Mouse (Mus musculus): ENCODE measurements around the gene Lin37. TPM values are rescaled to one million over a fixed set of nuclear protein-coding genes. Genes with fewer than 3 reads are reported as not detected.
A peak's percentile ranks its signal among the peaks of the same experiment; 100 is the strongest.

Gene Lin37
- polyA plus RNA-seq, 1 experiment from 2014 or later = 31.3 TPM

DNA sequence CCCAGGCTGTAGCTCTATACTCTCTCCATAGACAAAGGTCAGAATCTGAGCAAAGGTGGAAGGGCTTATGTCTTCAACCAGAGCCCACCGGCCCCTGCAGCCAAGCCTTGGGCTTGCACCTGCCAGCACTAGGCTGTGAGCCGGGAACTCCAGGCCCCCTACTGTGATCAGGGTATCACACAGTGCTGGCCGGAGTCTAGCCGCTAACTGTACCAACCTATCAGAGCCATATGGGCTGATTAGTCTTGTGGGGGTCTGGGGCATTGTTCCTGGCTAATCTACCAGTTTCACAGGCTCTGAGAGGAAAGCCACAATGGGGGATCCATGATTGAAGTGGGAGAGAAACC lies 31.9 kb upstream of the Lin37 start:
- no peak overlapping the region for H3K27ac ChIP-seq (replicated peaks in 1 of 2; ENCODE audit: control insufficient read depth in 1 of 2, insufficient read depth in 1 of 2, low read depth in 2 of 2, low read length in 2 of 2)
- no peak for ATAC-seq (ENCODE audit: insufficient number of reproducible peaks, insufficient read depth, low FRiP score, low read depth)
- H3K36me3 ChIP-seq (ENCODE audit: control insufficient read depth, insufficient read depth, low read length) = peaks cover 2% of the 10 kb centered on the region
- peaks cover 3 to 15% of the 10 kb centered on the region in 2 experiments; a peak in 3 of 4 replicates for H3K4me1 ChIP-seq (ENCODE audit: control insufficient read depth in 2 of 2, insufficient read depth in 2 of 2, low read length in 2 of 2)
- WGBS = 52% methylated on average over 4 of the region's 4 CpGs
- H3K9me3 ChIP-seq (ENCODE audit: control insufficient read depth, low read length) = no peaks in the 10 kb centered on the region
- H3K27me3 ChIP-seq (ENCODE audit: control insufficient read depth, insufficient read depth, low read length) = peaks cover 5% of the 10 kb centered on the region
- H3K9ac ChIP-seq (ENCODE audit: low read length) = no peak overlapping the region
- H3K4me2 ChIP-seq (ENCODE audit: low read length) = no peak overlapping the region
- no peak overlapping the region for H3K4me3 ChIP-seq (ENCODE audit: control insufficient read depth in 1 of 2, insufficient read depth in 1 of 2, low read depth in 1 of 2, low read length in 2 of 2)

DNA sequence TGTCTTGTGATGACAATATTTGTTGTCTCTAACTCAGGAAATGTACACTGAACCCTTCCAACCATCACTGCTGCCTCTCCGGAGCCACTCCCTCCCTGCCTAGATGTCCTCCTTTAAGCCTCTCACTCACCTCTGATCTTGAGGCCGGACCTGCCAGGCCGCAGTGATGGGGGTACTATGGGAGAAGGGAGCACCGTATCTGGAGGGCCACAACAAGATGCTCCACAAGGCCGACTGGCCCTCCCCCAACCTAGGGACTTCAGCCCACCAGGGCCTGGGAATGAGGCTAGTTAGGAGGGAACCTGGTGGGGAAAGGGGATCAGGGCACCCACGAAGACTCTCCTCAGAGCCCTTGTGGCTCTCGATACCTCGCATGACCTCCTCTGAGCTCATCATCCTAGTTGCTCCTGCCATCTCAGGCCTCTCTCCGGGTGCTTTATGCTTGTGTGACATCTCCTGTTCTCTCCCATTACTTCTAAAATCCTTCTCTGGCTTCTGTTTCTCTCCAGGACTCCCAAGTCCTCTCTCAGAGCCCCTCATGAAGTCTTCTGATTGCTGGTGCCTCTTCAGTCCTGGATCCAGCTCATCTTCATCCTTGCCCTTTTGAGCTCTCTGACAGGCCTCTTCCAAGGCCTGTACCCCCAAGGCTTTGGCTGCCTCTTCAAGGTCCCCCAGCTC lies 31.4 kb upstream of the Lin37 start:
- 68% methylated on average over 9 of the region's 9 CpGs for WGBS
- Histone ChIP-seq H3K9me3 (ENCODE audit: control insufficient read depth, low read length) (no peaks in the 10 kb centered on the region), H3K36me3 (ENCODE audit: control insufficient read depth, insufficient read depth, low read length) (peaks cover 7% of the 10 kb centered on the region), H3K4me3 (ENCODE audit: control insufficient read depth in 1 of 2, insufficient read depth in 1 of 2, low read depth in 1 of 2, low read length in 2 of 2) (no peak overlapping the region), H3K9ac (ENCODE audit: low read length) (no peak overlapping the region), H3K27me3 (ENCODE audit: control insufficient read depth, insufficient read depth, low read length) (peaks cover 5% of the 10 kb centered on the region), H3K4me1 (ENCODE audit: control insufficient read depth in 2 of 2, insufficient read depth in 2 of 2, low read length in 2 of 2) (peaks cover 3 to 15% of the 10 kb centered on the region in 2 experiments; a peak in 3 of 4 replicates), H3K27ac (replicated peaks in 1 of 2; ENCODE audit: control insufficient read depth in 1 of 2, insufficient read depth in 1 of 2, low read depth in 2 of 2, low read length in 2 of 2) (no peak overlapping the region), H3K4me2 (ENCODE audit: low read length) (no peak overlapping the region)
- no peak for ATAC-seq (ENCODE audit: insufficient number of reproducible peaks, insufficient read depth, low FRiP score, low read depth)

- peaks cover 3 to 15% of the 10 kb centered on the region in 2 experiments; a peak in 3 of 4 replicates for H3K4me1 ChIP-seq (ENCODE audit: control insufficient read depth in 2 of 2, insufficient read depth in 2 of 2, low read length in 2 of 2)
- peaks cover 21% of the 10 kb centered on the region for H3K36me3 ChIP-seq (ENCODE audit: control insufficient read depth, insufficient read depth, low read length)
- H3K4me2 ChIP-seq (ENCODE audit: low read length) = peak overlapping the region; percentile 82
- no peaks in the 10 kb centered on the region for H3K9me3 ChIP-seq (ENCODE audit: control insufficient read depth, low read length)
- H3K9ac ChIP-seq (ENCODE audit: low read length) = peak overlapping the region; percentile 96
- peak overlapping the region; percentile 88 to 90 for H3K27ac ChIP-seq (replicated peaks in 1 of 2; ENCODE audit: control insufficient read depth in 1 of 2, insufficient read depth in 1 of 2, low read depth in 2 of 2, low read length in 2 of 2)
- H3K4me3 ChIP-seq (ENCODE audit: control insufficient read depth in 1 of 2, insufficient read depth in 1 of 2, low read depth in 1 of 2, low read length in 2 of 2) = peak overlapping the region; percentile 77 to 94
- ATAC-seq (ENCODE audit: insufficient number of reproducible peaks, insufficient read depth, low FRiP score, low read depth) = peak; percentile 55
- H3K27me3 ChIP-seq (ENCODE audit: control insufficient read depth, insufficient read depth, low read length) = peaks cover 4% of the 10 kb centered on the region
- WGBS = 26% methylated on average over 38 of the region's 40 CpGs
These were observed 30.0 kb upstream of the Lin37 start for GRCm38 (mm10) chr7:30589435-30590301.

GRCm38 (mm10) chr7:30588676-30589434 lies 29.2 kb upstream of the Lin37 start, which contains the start of gene Kmt2b:
Gene Kmt2b, minus strand, starts transcription at chr7:30588726.
- WGBS = under 1% methylated on average over 61 of the region's 68 CpGs
- Histone ChIP-seq H3K4me3 (ENCODE audit: control insufficient read depth in 1 of 2, insufficient read depth in 1 of 2, low read depth in 1 of 2, low read length in 2 of 2) (peak within 1 kb of the TSS; percentile 77 to 94), H3K27me3 (ENCODE audit: control insufficient read depth, insufficient read depth, low read length) (no peaks in the 10 kb centered on the region; the same call in 1 of the 2 replicates), H3K27ac (replicated peaks in 1 of 2; ENCODE audit: control insufficient read depth in 1 of 2, insufficient read depth in 1 of 2, low read depth in 2 of 2, low read length in 2 of 2) (peak within 1 kb of the TSS; percentile 88 to 90), H3K4me2 (ENCODE audit: low read length) (peak within 1 kb of the TSS; percentile 97), H3K36me3 (ENCODE audit: control insufficient read depth, insufficient read depth, low read length) (peaks cover 30% of the 10 kb centered on the region), H3K9ac (ENCODE audit: low read length) (peak within 1 kb of the TSS; percentile 96), H3K9me3 (ENCODE audit: control insufficient read depth, low read length) (no peaks in the 10 kb centered on the region), H3K4me1 (ENCODE audit: control insufficient read depth in 2 of 2, insufficient read depth in 2 of 2, low read length in 2 of 2) (peaks cover 3 to 15% of the 10 kb centered on the region in 2 experiments; a peak in 3 of 4 replicates)
- ATAC-seq (ENCODE audit: insufficient number of reproducible peaks, insufficient read depth, low FRiP score, low read depth) = peak; percentile 96

GRCm38 (mm10) chr7:30587842-30588667 lies 28.4 kb upstream of the Lin37 start:
- peaks cover 38% of the 10 kb centered on the region for H3K36me3 ChIP-seq (ENCODE audit: control insufficient read depth, insufficient read depth, low read length)
- ATAC-seq (ENCODE audit: insufficient number of reproducible peaks, insufficient read depth, low FRiP score, low read depth) = peak; percentile 14
- H3K9ac ChIP-seq (ENCODE audit: low read length) = peak overlapping the region; percentile 96
- H3K9me3 ChIP-seq (ENCODE audit: control insufficient read depth, low read length) = no peaks in the 10 kb centered on the region
- H3K27me3 ChIP-seq (ENCODE audit: control insufficient read depth, insufficient read depth, low read length) = no peaks in the 10 kb centered on the region
- H3K27ac ChIP-seq (replicated peaks in 1 of 2; ENCODE audit: control insufficient read depth in 1 of 2, insufficient read depth in 1 of 2, low read depth in 2 of 2, low read length in 2 of 2) = peak overlapping the region; percentile 30 to 90
- peak overlapping the region; percentile 73 to 94 for H3K4me3 ChIP-seq (ENCODE audit: control insufficient read depth in 1 of 2, insufficient read depth in 1 of 2, low read depth in 1 of 2, low read length in 2 of 2)
- peaks cover 3 to 15% of the 10 kb centered on the region in 2 experiments; a peak in 3 of 4 replicates for H3K4me1 ChIP-seq (ENCODE audit: control insufficient read depth in 2 of 2, insufficient read depth in 2 of 2, low read length in 2 of 2)
- peak overlapping the region; percentile 97 for H3K4me2 ChIP-seq (ENCODE audit: low read length)
- under 1% methylated on average over 61 of the region's 67 CpGs for WGBS

GRCm38 (mm10) chr7:30586455-30587020 lies 26.9 kb upstream of the Lin37 start:
- peaks cover 3 to 15% of the 10 kb centered on the region in 2 experiments; a peak in 3 of 4 replicates for H3K4me1 ChIP-seq (ENCODE audit: control insufficient read depth in 2 of 2, insufficient read depth in 2 of 2, low read length in 2 of 2)
- no peak overlapping the region for H3K27ac ChIP-seq (replicated peaks in 1 of 2; ENCODE audit: control insufficient read depth in 1 of 2, insufficient read depth in 1 of 2, low read depth in 2 of 2, low read length in 2 of 2)
- peaks cover 53% of the 10 kb centered on the region for H3K36me3 ChIP-seq (ENCODE audit: control insufficient read depth, insufficient read depth, low read length)
- no peaks in the 10 kb centered on the region for H3K27me3 ChIP-seq (ENCODE audit: control insufficient read depth, insufficient read depth, low read length)
- no peaks in the 10 kb centered on the region for H3K9me3 ChIP-seq (ENCODE audit: control insufficient read depth, low read length)
- H3K4me3 ChIP-seq (ENCODE audit: control insufficient read depth in 1 of 2, insufficient read depth in 1 of 2, low read depth in 1 of 2, low read length in 2 of 2) = no peak overlapping the region
- no peak for ATAC-seq (ENCODE audit: insufficient number of reproducible peaks, insufficient read depth, low FRiP score, low read depth)
- H3K9ac ChIP-seq (ENCODE audit: low read length) = no peak overlapping the region
- H3K4me2 ChIP-seq (ENCODE audit: low read length) = peak overlapping the region; percentile 97
- WGBS = 91% methylated on average over 28 of the region's 28 CpGs

Measured in heart, embryonic 14.5 days (tissue).